Mouse (Mus musculus): ENCODE data around the gene Slc10a7.
"Not testable (repeated sequence)": the region's sequence is repeated elsewhere in the genome, so short reads cannot be mapped to it uniquely, and the experiment has no call there.

Slc10a7 gene

GRCm38 (mm10) chr8:78668206-78668605 lies 159.1 kb downstream of the Slc10a7 start:
- DNase-seq (ENCODE audit: low read depth): no peak

GRCm38 (mm10) chr8:78670241-78670640 lies 161.1 kb downstream of the Slc10a7 start:
- no peak for DNase-seq (ENCODE audit: low read depth)

- peak; percentile 49 for DNase-seq (ENCODE audit: low read depth)
Measured at GRCm38 (mm10) chr8:78678541-78679219, 169.5 kb downstream of the Slc10a7 start.

GRCm38 (mm10) chr8:78690795-78691194 lies 181.6 kb downstream of the Slc10a7 start:
- DNase-seq (ENCODE audit: low read depth): no peak

GRCm38 (mm10) chr8:78698331-78698741 lies 189.2 kb downstream of the Slc10a7 start:
- DNase-seq (ENCODE audit: low read depth): no peak

- no peak for DNase-seq (ENCODE audit: low read depth)
Measured at GRCm38 (mm10) chr8:78703068-78703820, 194.1 kb downstream of the Slc10a7 start.

- no peak for DNase-seq (ENCODE audit: low read depth)
Measured at GRCm38 (mm10) chr8:78705980-78706379, 196.8 kb downstream of the Slc10a7 start.

- no peak for DNase-seq (ENCODE audit: low read depth)
Measured at GRCm38 (mm10) chr8:78709948-78710644, 200.9 kb downstream of the Slc10a7 start.

GRCm38 (mm10) chr8:78710961-78711360 lies 201.8 kb downstream of the Slc10a7 start:
- DNase-seq (ENCODE audit: low read depth): no peak

- DNase-seq (ENCODE audit: low read depth): no peak
Measured at GRCm38 (mm10) chr8:78714880-78715279, 205.7 kb downstream of the Slc10a7 start.

- DNase-seq (ENCODE audit: low read depth): no peak
Measured at GRCm38 (mm10) chr8:78716546-78716945, 207.4 kb downstream of the Slc10a7 start.

- not testable (repeated sequence) for DNase-seq (ENCODE audit: low read depth)
Measured at GRCm38 (mm10) chr8:78717191-78717590, 208.0 kb downstream of the Slc10a7 start.

- DNase-seq (ENCODE audit: low read depth): no peak
Measured at GRCm38 (mm10) chr8:78719279-78720040, 210.3 kb downstream of the Slc10a7 start.

GRCm38 (mm10) chr8:78720041-78720414 lies 210.9 kb downstream of the Slc10a7 start:
- no peak for DNase-seq (ENCODE audit: low read depth)

GRCm38 (mm10) chr8:78721576-78721975 lies 212.4 kb downstream of the Slc10a7 start:
- DNase-seq (ENCODE audit: low read depth): no peak

- DNase-seq (ENCODE audit: low read depth): no peak
Measured at GRCm38 (mm10) chr8:78722201-78722600, 213.1 kb downstream of the Slc10a7 start.

- no peak for DNase-seq (ENCODE audit: low read depth)
Measured at GRCm38 (mm10) chr8:78724832-78725231, 215.7 kb downstream of the Slc10a7 start.

- no peak for DNase-seq (ENCODE audit: low read depth)
Measured at GRCm38 (mm10) chr8:78728240-78728639, 219.1 kb downstream of the Slc10a7 start.

- DNase-seq (ENCODE audit: low read depth): peak; percentile 76
Measured at GRCm38 (mm10) chr8:78732410-78732809, 223.3 kb downstream of the Slc10a7 start.

GRCm38 (mm10) chr8:78732995-78733512 lies 223.9 kb downstream of the Slc10a7 start:
- DNase-seq (ENCODE audit: low read depth): no peak

- no peak for DNase-seq (ENCODE audit: low read depth)
Measured at GRCm38 (mm10) chr8:78734721-78735517, 225.8 kb downstream of the Slc10a7 start.

Data from fibroblast of lung, adult 2 months (primary cell).